Mouse (Mus musculus) neural tube, postnatal 0 days (tissue): ENCODE results near the gene Olfr67. TPM values are rescaled to one million over a fixed set of nuclear protein-coding genes. Genes with fewer than 3 reads are reported as not detected.

Source experiments
- polyA plus RNA-seq: library from polyadenylated mRNA; unstranded; fragments of >200 nt; fragmentation: Nextera tagmentation; extraction: Ambion mirVana; gene quantifications from 2 replicates; pipeline ENCODE4 v1.2.1, GENCODE M21; 2015

The Olfr67 gene
- polyA plus RNA-seq = not detected in 2 replicates

GRCm38 (mm10) chr7:103791721-103792120 is at the start of gene Olfr67:
Olfr67 (minus strand) TSS chr7:103791821.

GRCm38 (mm10) chr7:103840268-103840667 is 48.6 kb upstream of the Olfr67 start, which contains the start of gene Hbb-bh2:
Hbb-bh2 (minus strand) TSS chr7:103840520.

GRCm38 (mm10) chr7:103827808-103828207 is 36.2 kb upstream of the Olfr67 start, which contains the start of gene Hbb-bs:
Hbb-bs (minus strand) TSS chr7:103828096.

GRCm38 (mm10) chr7:103813766-103814165 is 22.1 kb upstream of the Olfr67 start, which contains the start of gene Hbb-bt:
Hbb-bt (minus strand) TSS chr7:103813996.

GRCm38 (mm10) chr7:103779598-103779997 is 12.0 kb downstream of the Olfr67 start, which contains the start of gene Olfr68:
Olfr68 (minus strand) TSS chr7:103779698.

GRCm38 (mm10) chr7:103771494-103771893 is 20.1 kb downstream of the Olfr67 start, which contains the start of gene Olfr69:
Olfr69 (minus strand) TSS chr7:103771594.

GRCm38 (mm10) chr7:103757233-103757632 is 34.4 kb downstream of the Olfr67 start, which contains the start of gene Olfr630:
Olfr630 (minus strand) TSS chr7:103757333.

GRCm38 (mm10) chr7:103744843-103745242 is 46.8 kb downstream of the Olfr67 start, which contains the start of gene Olfr629:
Olfr629 (minus strand) TSS chr7:103744943.

Other genes with a start within 250 kb of the Olfr67 start
- gene Olfr612, start 249.1 kb downstream of the Olfr67 start, polyA plus RNA-seq = not detected in 2 replicates
- gene Olfr613, start 243.7 kb downstream of the Olfr67 start, polyA plus RNA-seq = not detected in 2 replicates
- gene Olfr615, start 235.7 kb downstream of the Olfr67 start, polyA plus RNA-seq = not detected in 2 replicates
- gene Olfr616, start 222.7 kb downstream of the Olfr67 start, polyA plus RNA-seq = not detected in 2 replicates
- gene Olfr617, start 218.8 kb downstream of the Olfr67 start, polyA plus RNA-seq = not detected in 2 replicates
- gene Olfr618, start 201.7 kb downstream of the Olfr67 start, polyA plus RNA-seq = not detected in 2 replicates
- gene Olfr619, start 191.2 kb downstream of the Olfr67 start, polyA plus RNA-seq = not detected in 2 replicates
- not detected in 2 replicates for gene Olfr620, start 179.3 kb downstream of the Olfr67 start, polyA plus RNA-seq
- not detected in 2 replicates for gene Olfr622, start 149.1 kb downstream of the Olfr67 start, polyA plus RNA-seq
- not detected in 2 replicates for gene Olfr623, start 128.1 kb downstream of the Olfr67 start, polyA plus RNA-seq
- gene Olfr624, start 120.6 kb downstream of the Olfr67 start, polyA plus RNA-seq = 0.04 TPM in 2 replicates
- not detected in 2 replicates for gene Olfr625-ps1, start 109.1 kb downstream of the Olfr67 start, polyA plus RNA-seq
- not detected in 2 replicates for gene Olfr243, start 77.2 kb downstream of the Olfr67 start, polyA plus RNA-seq
- not detected in 2 replicates for gene Olfr628, start 61.4 kb downstream of the Olfr67 start, polyA plus RNA-seq
- not detected in 2 replicates for gene Olfr629, start 46.9 kb downstream of the Olfr67 start, polyA plus RNA-seq
- not detected in 2 replicates for gene Olfr630, start 34.5 kb downstream of the Olfr67 start, polyA plus RNA-seq
- gene Olfr69, start 20.2 kb downstream of the Olfr67 start, polyA plus RNA-seq = not detected in 2 replicates
- gene Olfr68, start 12.1 kb downstream of the Olfr67 start, polyA plus RNA-seq = not detected in 2 replicates
- gene Hbb-bt, start 22.2 kb upstream of the Olfr67 start, polyA plus RNA-seq = 239 and 288 TPM in 2 replicates
- 1,091 and 1,331 TPM in 2 replicates for gene Hbb-bs, start 36.3 kb upstream of the Olfr67 start, polyA plus RNA-seq
- not detected in 2 replicates for gene Hbb-bh2, start 48.7 kb upstream of the Olfr67 start, polyA plus RNA-seq
- gene Hbb-bh1, start 51.3 kb upstream of the Olfr67 start, polyA plus RNA-seq = not detected in 2 replicates
- gene Hbb-y, start 61.4 kb upstream of the Olfr67 start, polyA plus RNA-seq = 0.77 TPM in 1 of 2 replicates, not detected in the other
- not detected in 2 replicates for gene Olfr66, start 94.4 kb upstream of the Olfr67 start, polyA plus RNA-seq
- gene Olfr64, start 102.7 kb upstream of the Olfr67 start, polyA plus RNA-seq = not detected in 2 replicates
- gene Olfr65, start 111.7 kb upstream of the Olfr67 start, polyA plus RNA-seq = not detected in 2 replicates
- not detected in 2 replicates for gene Olfr631, start 137.0 kb upstream of the Olfr67 start, polyA plus RNA-seq
- gene Olfr632, start 142.5 kb upstream of the Olfr67 start, polyA plus RNA-seq = not detected in 2 replicates
- not detected in 2 replicates for gene Olfr633, start 152.6 kb upstream of the Olfr67 start, polyA plus RNA-seq
- gene Olfr635, start 179.3 kb upstream of the Olfr67 start, polyA plus RNA-seq = not detected in 2 replicates
- not detected in 2 replicates for gene Olfr638, start 206.9 kb upstream of the Olfr67 start, polyA plus RNA-seq
- 0.04 TPM in 1 of 2 replicates, not detected in the other for gene Olfr639, start 225.5 kb upstream of the Olfr67 start, polyA plus RNA-seq
- gene Olfr640, start 233.8 kb upstream of the Olfr67 start, polyA plus RNA-seq = not detected in 2 replicates
- gene Olfr641, start 243.6 kb upstream of the Olfr67 start, polyA plus RNA-seq = not detected in 2 replicates